Mouse (Mus musculus) myocyte (in vitro differentiated cells): ENCODE data around the gene Rd3l. TPM values are rescaled to one million over a fixed set of nuclear protein-coding genes. Genes with fewer than 3 reads are reported as not detected.

ENCODE experiments used
- H3K27me3 ChIP-seq: one replicate; pipeline ENCODE4 v1.6.1; 2011; ENCODE audit not compliant: control insufficient read depth, insufficient read depth, insufficient read length
- H3K36me3 ChIP-seq: one replicate; pipeline ENCODE4 v1.6.1; 2011; ENCODE audit not compliant: control insufficient read depth, insufficient read depth
- H3K4me2 ChIP-seq: one replicate; pipeline ENCODE4 v1.6.1; 2011; ENCODE audit warnings: low read depth, control low read depth
- H3K4me3 ChIP-seq: one replicate; pipeline ENCODE4 v1.5.1; 2011; ENCODE audit warnings: mild to moderate bottlenecking, control low read depth, moderate library complexity
- H3K79me2 ChIP-seq: one replicate; pipeline ENCODE4 v1.6.1; 2011; ENCODE audit not compliant: control insufficient read depth, insufficient read depth
- H3ac ChIP-seq: one replicate; pipeline ENCODE4 v1.6.1; 2011; ENCODE audit not compliant: control insufficient read depth, insufficient read length
- CEBPB ChIP-seq: IDR thresholded peaks from 2 replicates; pipeline ENCODE4 v1.6.1; 2011; ENCODE audit warnings: mild to moderate bottlenecking, moderate library complexity; ENCODE audit not compliant: poor library complexity, insufficient read depth, severe bottlenecking
- E2F4 ChIP-seq: IDR thresholded peaks from one replicate; pipeline ENCODE4 v1.6.1; 2011; ENCODE audit warnings: mild to moderate bottlenecking, control low read depth, moderate library complexity; ENCODE audit not compliant: insufficient read depth
- MAX ChIP-seq: IDR thresholded peaks from one replicate; pipeline ENCODE4 v1.6.1; 2011; ENCODE audit warnings: low read depth, mild to moderate bottlenecking, control low read depth
- MYOD1 ChIP-seq, 3 experiments: IDR thresholded peaks; one replicate each; pipeline ENCODE4 v1.6.1; 2011; ENCODE audit warnings: control low read depth in 2 of 3, low read depth in 2 of 3, mild to moderate bottlenecking in 2 of 3, moderate library complexity in 1 of 3; ENCODE audit not compliant: insufficient read length in 2 of 3, control insufficient read depth in 1 of 3
- MYOG ChIP-seq, 3 experiments: IDR thresholded peaks; one replicate each; pipeline ENCODE4 v1.6.1; 2011; ENCODE audit warnings: control low read depth in 2 of 3, low read depth in 2 of 3, mild to moderate bottlenecking in 2 of 3; ENCODE audit not compliant: insufficient read length in 2 of 3, control insufficient read depth in 1 of 3, insufficient read depth in 1 of 3
- POLR2A ChIP-seq: IDR thresholded peaks from one replicate; pipeline ENCODE4 v1.6.1; 2011; ENCODE audit warnings: low read depth, mild to moderate bottlenecking, control low read depth, moderate library complexity; ENCODE audit not compliant: insufficient read length
- POLR2AphosphoS2 ChIP-seq: IDR thresholded peaks from one replicate; pipeline ENCODE4 v1.6.1; 2011; ENCODE audit warnings: low read depth, control low read depth; ENCODE audit not compliant: insufficient read length
- REST ChIP-seq: IDR thresholded peaks from one replicate; pipeline ENCODE4 v1.6.1; 2011; ENCODE audit warnings: mild to moderate bottlenecking, control low read depth, moderate library complexity; ENCODE audit not compliant: insufficient read depth, insufficient read length
- SRF ChIP-seq: IDR thresholded peaks from one replicate; pipeline ENCODE4 v1.6.1; 2011; ENCODE audit warnings: low read depth; ENCODE audit not compliant: control insufficient read depth, insufficient read length
- TCF12 ChIP-seq: IDR thresholded peaks from one replicate; pipeline ENCODE4 v1.6.1; 2011; ENCODE audit warnings: mild to moderate bottlenecking, control low read depth; ENCODE audit not compliant: poor library complexity, insufficient read depth, severe bottlenecking
- TCF3 ChIP-seq: IDR thresholded peaks from one replicate; pipeline ENCODE4 v1.6.1; 2011; ENCODE audit warnings: low read depth, control low read depth; ENCODE audit not compliant: insufficient read length
- USF1 ChIP-seq: IDR thresholded peaks from one replicate; pipeline ENCODE4 v1.6.1; 2011; ENCODE audit warnings: low read depth, mild to moderate bottlenecking, control low read depth, moderate library complexity
- polyA plus RNA-seq: library from polyadenylated mRNA; unstranded; fragments of >200 nt; fragmentation: generic; extraction: Trizol; gene quantifications from one replicate; pipeline ENCODE4 v1.2.1, GENCODE M21; 2012; ENCODE audit warnings: missing spikeins

Gene Rd3l
- polyA plus RNA-seq, 1 experiment, result not detected

DNA sequence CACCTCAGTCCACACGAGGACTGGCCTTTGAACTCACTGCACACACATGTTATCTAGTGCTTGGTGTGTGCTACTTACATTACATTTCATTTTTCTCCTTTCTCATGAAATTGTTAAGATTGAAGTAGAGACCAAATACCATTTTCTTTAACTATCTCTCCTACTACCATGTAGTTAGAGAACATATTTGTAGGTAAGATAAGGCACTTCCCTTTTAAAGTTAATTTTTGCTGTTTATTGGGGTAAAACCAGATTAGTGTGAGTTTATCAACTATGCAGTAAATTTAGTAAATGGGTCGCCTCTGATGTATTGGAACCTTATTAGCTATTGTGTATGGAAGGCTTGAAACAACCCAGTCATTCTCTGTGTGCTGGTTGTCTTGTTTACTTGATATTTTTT, 2.0 kb upstream of the Rd3l start:
- no peak overlapping the region for H3K4me3 ChIP-seq
- no peak overlapping the region for H3ac ChIP-seq
- H3K36me3 ChIP-seq, result no peaks in the 10 kb centered on the region
- H3K79me2 ChIP-seq, result no peaks in the 10 kb centered on the region
- H3K4me2 ChIP-seq, result no peak overlapping the region
- H3K27me3 ChIP-seq, result no peaks in the 10 kb centered on the region
- TF ChIP-seq SRF (no peak), POLR2AphosphoS2 (no peak), CEBPB (no peak), MYOG (IDR thresholded peaks at IDR 0.05; ENCODE audit: control insufficient read depth in 1 of 3, insufficient read depth in 1 of 3, insufficient read length in 2 of 3, low read depth in 2 of 3) (no peak), MYOD1 (IDR thresholded peaks at IDR 0.05; ENCODE audit: control insufficient read depth in 1 of 3, insufficient read length in 2 of 3, low read depth in 2 of 3) (no peak), MAX (no peak), E2F4 (no peak), TCF12 (no peak), USF1 (no peak), POLR2A (no peak), TCF3 (no peak), REST (no peak)

DNA sequence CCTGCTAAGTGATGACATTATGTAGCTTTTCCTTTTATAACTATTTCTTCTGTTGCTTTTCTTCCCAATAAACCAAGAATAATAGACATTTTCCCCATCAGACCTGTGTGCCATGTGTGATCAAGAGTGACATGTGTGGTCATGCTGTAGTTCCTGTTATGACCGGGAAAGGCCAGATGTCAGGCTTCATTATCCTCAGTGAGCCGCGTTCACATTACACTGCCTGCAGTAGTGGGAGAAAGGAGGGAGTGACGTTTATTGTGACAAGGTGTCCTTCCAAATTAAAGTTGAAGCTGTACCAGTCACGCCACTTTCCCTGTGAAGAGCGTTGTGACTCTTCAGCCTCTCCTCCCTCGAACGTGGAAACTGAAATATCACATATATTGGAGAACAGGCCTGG, 714 bp upstream of the Rd3l start:
- Histone ChIP-seq H3ac (no peak overlapping the region), H3K27me3 (no peaks in the 10 kb centered on the region), H3K4me3 (no peak overlapping the region), H3K36me3 (no peaks in the 10 kb centered on the region), H3K4me2 (no peak overlapping the region), H3K79me2 (no peaks in the 10 kb centered on the region)
- TF ChIP-seq MYOG (IDR thresholded peaks at IDR 0.05; ENCODE audit: control insufficient read depth in 1 of 3, insufficient read depth in 1 of 3, insufficient read length in 2 of 3, low read depth in 2 of 3) (no peak), REST (no peak), POLR2AphosphoS2 (no peak), SRF (no peak), TCF12 (no peak), CEBPB (no peak), POLR2A (no peak), MYOD1 (IDR thresholded peaks at IDR 0.05; ENCODE audit: control insufficient read depth in 1 of 3, insufficient read length in 2 of 3, low read depth in 2 of 3) (no peak), TCF3 (no peak), MAX (no peak), E2F4 (no peak), USF1 (no peak)

DNA sequence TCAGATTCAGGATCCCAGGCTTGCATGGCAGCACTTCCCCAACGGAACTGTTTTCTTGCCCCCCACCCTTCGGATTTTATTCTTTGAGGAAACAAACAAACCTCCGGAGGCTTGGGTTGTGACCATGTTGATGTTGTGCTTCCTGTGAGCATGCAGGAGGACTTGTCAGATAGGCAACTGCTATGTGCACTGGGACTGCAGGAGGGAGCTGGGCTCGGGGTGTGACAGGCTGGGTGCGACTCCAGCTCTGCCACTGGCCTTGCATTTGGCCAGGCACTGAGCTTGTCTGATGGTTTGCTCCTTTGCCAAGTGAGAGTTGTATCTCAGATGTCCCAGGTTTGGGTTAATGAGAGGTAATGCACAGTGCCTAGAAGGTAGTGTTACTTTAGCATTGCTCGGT, 2.8 kb downstream of the Rd3l start:
- no peak overlapping the region for H3K4me3 ChIP-seq
- H3K4me2 ChIP-seq, result no peak overlapping the region
- no peaks in the 10 kb centered on the region for H3K36me3 ChIP-seq
- H3ac ChIP-seq, result no peak overlapping the region
- H3K27me3 ChIP-seq, result no peaks in the 10 kb centered on the region
- TF ChIP-seq MAX (no peak), CEBPB (no peak), REST (no peak), USF1 (no peak), SRF (no peak), TCF3 (no peak), POLR2AphosphoS2 (no peak), E2F4 (no peak), TCF12 (no peak), MYOG (IDR thresholded peaks at IDR 0.05; ENCODE audit: control insufficient read depth in 1 of 3, insufficient read depth in 1 of 3, insufficient read length in 2 of 3, low read depth in 2 of 3) (no peak), MYOD1 (IDR thresholded peaks at IDR 0.05; ENCODE audit: control insufficient read depth in 1 of 3, insufficient read length in 2 of 3, low read depth in 2 of 3) (no peak), POLR2A (no peak)
- no peaks in the 10 kb centered on the region for H3K79me2 ChIP-seq

DNA sequence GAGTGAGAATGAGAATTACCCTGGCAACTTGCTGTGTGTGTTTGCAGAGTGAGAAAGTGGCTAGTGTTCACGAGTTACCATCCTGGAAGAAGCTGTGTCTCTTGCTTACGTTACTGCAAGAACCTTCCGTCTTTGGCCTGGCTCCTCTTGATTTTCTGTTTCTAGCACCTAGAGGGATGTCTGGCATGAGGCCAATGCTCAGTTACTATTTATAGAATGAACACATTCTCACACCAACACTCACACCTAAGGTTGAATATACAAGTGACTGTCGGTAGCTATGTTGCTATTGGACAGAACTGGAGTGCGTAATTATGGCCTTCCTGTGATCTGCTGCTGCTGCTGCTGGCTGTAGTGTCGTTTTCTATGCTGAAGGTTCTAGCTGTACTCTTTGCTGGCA, 4.0 kb downstream of the Rd3l start:
- Histone ChIP-seq H3K4me2 (no peak overlapping the region), H3ac (no peak overlapping the region), H3K36me3 (no peaks in the 10 kb centered on the region), H3K27me3 (no peaks in the 10 kb centered on the region), H3K79me2 (no peaks in the 10 kb centered on the region), H3K4me3 (no peak overlapping the region)
- TF ChIP-seq REST, result no peak
- TF ChIP-seq E2F4, result no peak
- TF ChIP-seq CEBPB, result no peak
- TF ChIP-seq MAX, result no peak
- no peak for TF ChIP-seq SRF
- TF ChIP-seq TCF3, result no peak
- no peak for TF ChIP-seq POLR2A
- TF ChIP-seq MYOD1 (IDR thresholded peaks at IDR 0.05; ENCODE audit: control insufficient read depth in 1 of 3, insufficient read length in 2 of 3, low read depth in 2 of 3), result no peak
- no peak for TF ChIP-seq TCF12
- no peak for TF ChIP-seq USF1
- no peak for TF ChIP-seq MYOG (IDR thresholded peaks at IDR 0.05; ENCODE audit: control insufficient read depth in 1 of 3, insufficient read depth in 1 of 3, insufficient read length in 2 of 3, low read depth in 2 of 3)
- no peak for TF ChIP-seq POLR2AphosphoS2
